Mouse (Mus musculus): Measurements from ENCODE around the gene Timp3.

The Timp3 gene

GRCm38 (mm10) chr10:86328691-86329090 lies 28.5 kb downstream of the Timp3 start:
- no peak for DNase-seq (ENCODE audit: low spot score)

GRCm38 (mm10) chr10:86329241-86329882 lies 29.2 kb downstream of the Timp3 start:
- DNase-seq (ENCODE audit: low spot score): no peak

GRCm38 (mm10) chr10:86330993-86331680 lies 31.0 kb downstream of the Timp3 start:
- DNase-seq (ENCODE audit: low spot score): no peak

- DNase-seq (ENCODE audit: low spot score): peak; percentile 55
These were observed 31.6 kb downstream of the Timp3 start for GRCm38 (mm10) chr10:86331681-86332281.

GRCm38 (mm10) chr10:86332942-86333341 lies 32.8 kb downstream of the Timp3 start:
- no peak for DNase-seq (ENCODE audit: low spot score)

GRCm38 (mm10) chr10:86334581-86334980 lies 34.4 kb downstream of the Timp3 start:
- DNase-seq (ENCODE audit: low spot score): no peak

GRCm38 (mm10) chr10:86336506-86336905 lies 36.3 kb downstream of the Timp3 start:
- no peak for DNase-seq (ENCODE audit: low spot score)

- no peak for DNase-seq (ENCODE audit: low spot score)
These were observed 37.1 kb downstream of the Timp3 start for GRCm38 (mm10) chr10:86337239-86337638.

- DNase-seq (ENCODE audit: low spot score): no peak
These were observed 38.0 kb downstream of the Timp3 start for GRCm38 (mm10) chr10:86338121-86338715.

GRCm38 (mm10) chr10:86339121-86339520 lies 38.9 kb downstream of the Timp3 start:
- no peak for DNase-seq (ENCODE audit: low spot score)

- peak; percentile 90 for DNase-seq (ENCODE audit: low spot score)
These were observed 39.6 kb downstream of the Timp3 start for GRCm38 (mm10) chr10:86339649-86340379.

- no peak for DNase-seq (ENCODE audit: low spot score)
These were observed 40.2 kb downstream of the Timp3 start for GRCm38 (mm10) chr10:86340421-86340820.

- no peak for DNase-seq (ENCODE audit: low spot score)
These were observed 40.9 kb downstream of the Timp3 start for GRCm38 (mm10) chr10:86340991-86341527.

GRCm38 (mm10) chr10:86341589-86341988 lies 41.4 kb downstream of the Timp3 start:
- no peak for DNase-seq (ENCODE audit: low spot score)

GRCm38 (mm10) chr10:86342151-86342550 lies 42.0 kb downstream of the Timp3 start:
- no peak for DNase-seq (ENCODE audit: low spot score)

GRCm38 (mm10) chr10:86342713-86343112 lies 42.5 kb downstream of the Timp3 start:
- DNase-seq (ENCODE audit: low spot score): no peak

GRCm38 (mm10) chr10:86343362-86343761 lies 43.2 kb downstream of the Timp3 start:
- no peak for DNase-seq (ENCODE audit: low spot score)

GRCm38 (mm10) chr10:86343931-86344330 lies 43.8 kb downstream of the Timp3 start:
- no peak for DNase-seq (ENCODE audit: low spot score)

GRCm38 (mm10) chr10:86344654-86345053 lies 44.5 kb downstream of the Timp3 start:
- DNase-seq (ENCODE audit: low spot score): no peak

- no peak for DNase-seq (ENCODE audit: low spot score)
These were observed 45.5 kb downstream of the Timp3 start for GRCm38 (mm10) chr10:86345645-86346044.

GRCm38 (mm10) chr10:86346235-86346840 lies 46.2 kb downstream of the Timp3 start:
- no peak for DNase-seq (ENCODE audit: low spot score)

All from ovary, adult 18-20 months (tissue).